Mouse (Mus musculus) E14TG2a.4 (cell line): ENCODE results near the gene Top3b.

Experiments used
- CTCF ChIP-seq: conservative IDR thresholded peaks from 2 replicates; pipeline ENCODE4 v1.5.1; 2014; ENCODE audit warnings: low read length
- POU5F1 ChIP-seq: IDR thresholded peaks from 2 replicates; pipeline ENCODE4 v1.6.1; 2014; ENCODE audit warnings: low read length, borderline replicate concordance

GRCm38 (mm10) chr16:16854836-16855235 lies 15.7 kb upstream of the Top3b start:
- peak; percentile 74 for TF ChIP-seq CTCF
- TF ChIP-seq POU5F1, result no peak
